Mouse (Mus musculus) MEL (cell line): ENCODE results near the gene Nip7.

Experiments
- CHD2 ChIP-seq: IDR thresholded peaks from 2 replicates; pipeline ENCODE4 v1.6.1; 2011; ENCODE audit warnings: low read length, improper control_type of control experiment
- CTCF ChIP-seq, 3 experiments: IDR thresholded peaks in 2 of 3; conservative IDR thresholded peaks in 1 of 3; 2 replicates each; pipeline ENCODE4 v1.5.1; 2011 to 2012; ENCODE audit warnings: low read length in 3 of 3, low read depth in 2 of 3, mild to moderate bottlenecking in 2 of 3, improper control_type of control experiment in 1 of 3, inconsistent platforms in 1 of 3, mixed read lengths in 1 of 3, moderate library complexity in 1 of 3; ENCODE audit not compliant: control insufficient read depth in 1 of 3, insufficient read depth in 1 of 3, poor library complexity in 1 of 3, severe bottlenecking in 1 of 3
- NRF1 ChIP-seq: IDR thresholded peaks from 2 replicates; pipeline ENCODE4 v1.6.1; 2014; ENCODE audit warnings: low read depth, mild to moderate bottlenecking, inconsistent platforms, low read length, improper control_type of control experiment, moderate library complexity; ENCODE audit not compliant: poor library complexity, insufficient read depth, severe bottlenecking
- POLR2AphosphoS2 ChIP-seq: IDR thresholded peaks from 2 replicates; pipeline ENCODE4 v1.6.1; 2011; ENCODE audit warnings: low read length, improper control_type of control experiment
- TCF12 ChIP-seq: IDR thresholded peaks from 2 replicates; pipeline ENCODE4 v1.6.1; 2014; ENCODE audit warnings: low read depth, mild to moderate bottlenecking, inconsistent platforms, low read length, improper control_type of control experiment, moderate library complexity
- ZKSCAN1 ChIP-seq: IDR thresholded peaks from 2 replicates; pipeline ENCODE4 v1.6.1; 2012; ENCODE audit warnings: low read depth, mild to moderate bottlenecking, inconsistent platforms, low read length, improper control_type of control experiment, moderate library complexity

- no peak for TF ChIP-seq ZKSCAN1
- TF ChIP-seq CTCF (IDR thresholded peaks at IDR 0.05 in 2 of 3, conservative IDR thresholded peaks at IDR 0.05 in 1 of 3; ENCODE audit: control insufficient read depth in 1 of 3, insufficient read depth in 1 of 3, low read depth in 2 of 3, low read length in 3 of 3, poor library complexity in 1 of 3, severe bottlenecking in 1 of 3), result no peak
- TF ChIP-seq NRF1, result no peak
- TF ChIP-seq TCF12, result no peak
- no peak for TF ChIP-seq CHD2
- no peak; the same call in 1 of the 2 replicates for TF ChIP-seq POLR2AphosphoS2
Observed at GRCm38 (mm10) chr8:107040632-107041031, 16.0 kb upstream of the Nip7 start.
